Mouse (Mus musculus) heart, postnatal 14 days (tissue): Measurements from ENCODE around the gene Mchr1. TPM values are rescaled to one million over a fixed set of nuclear protein-coding genes. Genes with fewer than 3 reads are reported as not detected.
"Not testable (repeated sequence)": the region's sequence is repeated elsewhere in the genome, so short reads cannot be mapped to it uniquely, and the experiment has no call there.

Experiments used
- DNase-seq, 2 experiments: peaks; one replicate each; pipeline ENCODE4 v3.0.0; 2021 to 2022
- intact Hi-C: fragments of 180-260 bp; cut with DNase I; formaldehyde crosslinking; loops from one replicate; pipeline ENCODE4 v1.15.1; 2025
- long read RNA-seq, 2 experiments: library from polyadenylated mRNA; stranded (forward); transcript quantifications; one replicate each; pipeline ENCODE4 v2.0.0; 2021
- total RNA-seq, 2 experiments: library from RNA; stranded (reverse); gene quantifications; 2 replicates each; pipeline ENCODE4 v1.2.3; 2021

The Mchr1 gene
- not detected for total RNA-seq
- long read RNA-seq, experiment 1, partial matches to known transcripts = 0 of 1 reads
- long read RNA-seq, experiment 1, other reads (novel, unspliced or antisense) = 0 of 1 reads
- long read RNA-seq, experiment 2 = 0 reads

- peak; percentile 41 to 55 for DNase-seq
- intact Hi-C loops = loop anchor here (5.0 kb wide), 1 partner anchor 117 kb away; no protein-coding TSS in a partner anchor
Measured at GRCm38 (mm10) chr15:81235086-81235920, at the start of gene Mchr1. Mchr1 (plus strand) TSS chr15:81235499.

DNA sequence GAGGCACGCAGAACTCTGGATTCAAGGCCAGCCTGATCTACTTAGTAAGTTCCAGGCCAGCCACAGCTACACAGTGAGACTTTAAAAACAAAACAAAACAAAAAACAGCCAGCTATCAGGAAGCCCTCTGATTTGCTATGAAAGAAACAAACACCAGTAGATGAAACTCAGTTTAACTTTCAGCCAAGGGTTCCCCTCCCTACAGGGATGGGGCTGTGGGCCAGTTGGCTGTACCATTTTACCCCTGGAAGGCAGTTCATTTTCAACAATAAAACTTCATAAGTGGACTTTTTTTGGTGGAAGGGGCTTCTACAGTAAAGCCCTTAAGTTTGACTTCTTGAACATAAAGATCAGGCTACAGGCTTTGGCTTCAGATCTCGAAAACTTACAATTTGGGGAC is 46.2 kb upstream of the Mchr1 start:
- DNase-seq = peak in 1 of 2 experiments; percentile 40
- intact Hi-C loops = no loop called here

- DNase-seq = no peak
- intact Hi-C loops = loop anchor here (10.0 kb wide), 1 partner anchor 925 kb away; the partner anchor contains the start of gene Rps19bp1
Measured at GRCm38 (mm10) chr15:81190011-81190629, 45.2 kb upstream of the Mchr1 start.

GRCm38 (mm10) chr15:81190630-81191178 is 44.6 kb upstream of the Mchr1 start, which contains the start of gene Mrtfa:
Mrtfa (minus strand) TSS chr15:81190757.
- intact Hi-C loops = loop anchor here (10.0 kb wide), 1 partner anchor 926 kb away; the partner anchor contains the start of gene Rps19bp1
- peak; percentile 99 for DNase-seq

DNA sequence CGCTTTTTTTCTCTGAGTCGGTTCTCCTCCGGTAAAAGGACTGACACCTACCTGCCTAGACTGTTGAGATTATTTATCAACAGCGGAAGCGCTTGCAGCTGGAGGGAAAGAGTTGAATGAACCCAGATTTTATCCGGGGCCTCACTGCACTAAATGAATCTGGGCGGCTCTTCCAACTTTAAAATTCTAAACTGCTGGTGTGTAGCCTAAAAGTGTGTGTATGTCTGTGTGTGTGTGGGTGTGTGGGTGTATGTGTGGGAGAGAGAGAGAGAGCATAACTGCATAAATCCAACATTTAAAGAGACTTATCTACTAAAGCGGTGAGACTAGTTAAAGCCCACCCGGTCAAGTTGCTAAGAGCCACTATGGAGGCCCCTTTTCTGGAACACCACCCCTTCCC is 44.0 kb upstream of the Mchr1 start:
- DNase-seq = no peak
- intact Hi-C loops = loop anchor here (10.0 kb wide), 1 partner anchor 927 kb away; the partner anchor contains the start of gene Rps19bp1

DNA sequence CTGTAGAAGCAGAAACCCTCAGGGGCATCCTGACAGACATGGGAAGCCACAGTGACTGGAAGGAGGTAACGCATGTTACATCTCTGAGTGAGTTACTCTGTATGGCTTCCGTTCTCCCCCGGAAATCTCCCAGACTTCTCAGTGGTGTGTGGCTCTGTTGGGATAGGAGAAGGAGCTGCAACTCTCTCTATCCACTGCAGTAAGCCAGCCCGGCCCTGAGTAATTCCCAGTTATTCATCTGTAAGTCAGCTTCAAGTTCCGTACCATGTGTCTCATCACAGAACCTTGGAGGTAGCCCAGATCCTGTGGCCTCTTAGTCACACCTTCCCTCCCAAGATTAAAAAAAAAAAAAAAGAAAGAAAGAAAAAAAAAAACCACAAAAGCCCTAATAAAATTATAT is 43.0 kb upstream of the Mchr1 start:
- no peak for DNase-seq
- intact Hi-C loops = loop anchor here (10.0 kb wide), 1 partner anchor 928 kb away; the partner anchor contains the start of gene Rps19bp1

DNA sequence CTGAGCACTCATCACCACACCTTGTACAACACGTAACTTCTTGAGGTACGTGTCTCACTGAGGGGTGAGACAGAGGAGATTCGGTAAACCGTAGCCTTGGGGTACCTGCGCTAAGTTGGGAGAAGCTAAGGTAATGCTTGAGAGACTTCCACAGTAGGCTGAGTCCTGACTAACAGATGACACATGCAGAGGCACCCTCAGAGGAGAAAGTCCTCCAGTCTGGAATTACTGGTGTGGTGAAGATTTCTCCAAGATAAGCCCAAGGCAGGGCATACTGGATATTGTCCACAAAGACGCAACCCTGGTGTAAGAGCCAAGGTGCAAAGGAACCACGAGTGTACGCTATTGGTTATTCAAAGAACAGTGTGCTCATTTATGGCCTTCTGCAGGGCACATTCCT is 42.4 kb upstream of the Mchr1 start:
- intact Hi-C loops = loop anchor here (10.0 kb wide), 1 partner anchor 928 kb away; the partner anchor contains the start of gene Rps19bp1
- no peak for DNase-seq

DNA sequence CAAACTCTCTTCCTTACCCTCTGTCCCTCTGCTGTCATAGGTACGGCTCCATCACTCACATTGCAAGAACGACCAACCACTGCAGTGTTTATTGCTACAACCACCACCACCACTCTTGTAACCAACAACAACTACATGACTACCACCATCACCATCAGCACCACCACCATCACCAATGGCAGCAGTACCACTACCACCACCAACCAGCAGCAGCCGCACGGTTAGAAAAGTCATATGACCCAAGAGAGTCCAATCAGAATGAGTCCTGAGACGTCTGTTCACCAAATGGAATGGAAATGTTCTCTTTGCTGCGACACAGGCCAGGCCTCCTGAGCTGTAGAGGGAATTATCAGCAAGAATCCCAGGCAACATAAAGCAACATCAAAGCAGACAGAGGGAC is 40.5 kb upstream of the Mchr1 start:
- DNase-seq = no peak
- intact Hi-C loops = loop anchor here (5.0 to 10.0 kb wide), 3 partner anchors 37 to 930 kb away; partner anchors contain the start of gene Rps19bp1

DNA sequence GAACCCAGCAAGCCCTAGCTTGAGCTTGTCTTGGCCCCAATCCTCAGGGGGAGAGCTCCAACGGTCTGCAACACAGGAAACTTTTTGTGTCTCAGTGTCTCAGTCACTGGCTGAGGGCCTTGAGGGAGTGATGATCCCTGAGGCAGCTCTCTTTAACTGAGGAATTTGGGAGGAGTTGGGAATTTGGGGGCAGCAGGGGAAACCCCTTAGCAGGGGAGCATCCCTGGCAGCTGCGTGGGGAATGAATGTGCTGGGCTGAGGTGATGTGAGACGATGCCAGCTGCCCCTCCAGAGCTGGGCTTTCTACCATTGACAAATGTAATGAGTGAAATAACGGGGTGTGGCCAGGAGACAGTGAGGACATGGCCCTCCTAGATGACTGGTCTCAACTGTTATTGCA is 39.9 kb upstream of the Mchr1 start:
- DNase-seq = no peak
- intact Hi-C loops = loop anchor here (5.0 to 10.0 kb wide), 3 partner anchors 38 to 931 kb away; partner anchors contain the start of gene Rps19bp1

DNA sequence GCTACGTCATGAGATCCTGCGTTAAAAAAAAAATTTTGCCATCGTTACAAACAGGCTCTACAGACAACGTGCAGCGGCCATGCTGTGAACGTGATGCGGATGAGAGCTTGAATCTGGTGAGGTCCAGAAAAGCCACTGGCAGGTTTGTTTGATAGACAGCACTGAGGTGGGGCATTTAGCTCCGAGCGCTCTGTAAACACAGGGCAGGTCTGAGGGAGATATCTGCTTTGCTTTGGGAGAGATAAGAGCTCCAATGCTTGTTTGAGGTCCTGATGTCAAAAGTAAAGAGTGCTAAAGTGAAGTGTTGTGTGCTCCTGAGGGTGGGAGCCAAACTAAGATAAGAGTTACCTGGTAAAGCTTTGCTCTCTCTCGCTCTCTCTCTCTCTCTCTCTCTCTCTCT is 38.1 kb upstream of the Mchr1 start:
- intact Hi-C loops = loop anchor here (5.0 to 10.0 kb wide), 3 partner anchors 40 to 932 kb away; partner anchors contain the start of gene Rps19bp1
- DNase-seq = no peak

GRCm38 (mm10) chr15:81198447-81198846 is 36.9 kb upstream of the Mchr1 start:
- DNase-seq = no peak
- intact Hi-C loops = loop anchor here (2.0 to 10.0 kb wide), 4 partner anchors 41 to 934 kb away; partner anchors contain the start of gene Rps19bp1

DNA sequence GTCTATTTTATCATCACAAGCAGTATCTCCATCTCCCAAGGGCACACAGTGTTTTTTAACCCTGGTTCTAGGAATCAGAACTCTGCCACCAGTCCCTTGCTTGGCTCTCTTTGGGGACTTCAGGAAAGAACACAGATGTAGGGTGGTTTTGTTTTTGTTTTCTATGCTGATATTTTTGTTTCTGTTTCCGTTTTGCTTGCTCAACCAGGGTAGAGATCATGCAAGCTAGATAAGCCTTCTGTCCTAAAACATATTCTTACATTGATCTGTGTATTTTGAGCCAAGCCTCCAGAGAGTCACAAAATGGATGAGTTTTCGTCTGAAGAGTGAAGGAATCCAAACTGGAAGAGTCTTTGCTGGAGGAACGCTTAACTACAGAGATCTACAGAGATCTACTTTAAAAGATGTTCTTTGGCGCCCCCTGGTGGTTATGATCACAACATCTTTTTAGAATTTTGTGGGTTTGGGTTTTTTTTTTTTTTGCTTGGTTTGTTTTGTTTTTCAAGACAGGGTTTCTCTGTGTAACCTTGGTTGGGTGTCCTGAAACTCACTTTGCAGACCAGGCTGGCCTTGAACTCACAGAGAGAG is 35.8 kb upstream of the Mchr1 start:
- intact Hi-C loops = loop anchor here (1.0 to 10.0 kb wide), 5 partner anchors 42 to 935 kb away; partner anchors contain the start of gene Rps19bp1
- peak; percentile 67 to 83 for DNase-seq

DNA sequence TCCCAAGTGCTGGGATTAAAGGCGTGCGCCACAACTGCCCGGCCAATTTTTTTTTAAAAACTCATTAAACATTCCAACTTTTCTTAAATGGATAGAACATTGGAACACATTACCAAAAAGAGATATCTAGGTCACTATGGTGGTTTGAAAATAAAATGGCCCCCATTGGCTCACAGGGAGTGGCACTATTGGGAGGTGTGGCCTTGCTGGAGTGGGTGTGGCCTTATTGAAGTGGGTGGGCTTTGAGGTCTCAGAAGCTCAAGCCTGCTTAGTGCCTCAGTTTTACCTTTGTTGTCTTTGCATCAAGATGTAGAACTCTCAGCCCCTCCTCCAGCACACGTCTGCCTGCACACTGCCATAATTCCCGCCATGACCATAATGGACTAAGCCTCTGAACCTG is 32.8 kb upstream of the Mchr1 start:
- no peak for DNase-seq
- intact Hi-C loops = no loop called here

- no peak for DNase-seq
- intact Hi-C loops = no loop called here
Measured at GRCm38 (mm10) chr15:81210496-81210895, 24.8 kb upstream of the Mchr1 start.

DNA sequence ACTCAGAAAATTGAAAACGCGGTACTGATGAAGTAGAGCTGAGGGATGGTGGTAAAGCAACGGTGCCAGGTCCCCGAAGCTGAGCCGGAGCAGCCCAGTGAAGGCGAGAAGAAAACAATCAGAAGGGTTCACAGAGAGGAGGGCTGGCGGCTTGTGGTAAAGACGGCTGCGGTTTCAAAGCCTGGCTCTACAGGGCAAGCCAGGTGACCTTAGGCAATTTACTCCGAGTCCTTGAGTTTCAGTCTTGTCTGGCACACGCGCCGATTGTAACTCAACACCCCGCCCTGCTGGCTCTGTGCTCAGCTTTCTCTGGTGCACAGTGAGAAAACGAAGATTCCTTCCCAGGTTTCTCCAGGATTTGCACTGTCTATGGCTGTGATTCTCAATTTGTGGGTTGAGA is 22.3 kb upstream of the Mchr1 start:
- DNase-seq = peak in 1 of 2 experiments; percentile 26
- intact Hi-C loops = no loop called here

GRCm38 (mm10) chr15:81216906-81217653 is 18.2 kb upstream of the Mchr1 start:
- intact Hi-C loops = no loop called here
- no peak for DNase-seq

- intact Hi-C loops = no loop called here
- no peak for DNase-seq
Measured at GRCm38 (mm10) chr15:81219054-81219453, 16.2 kb upstream of the Mchr1 start.

DNA sequence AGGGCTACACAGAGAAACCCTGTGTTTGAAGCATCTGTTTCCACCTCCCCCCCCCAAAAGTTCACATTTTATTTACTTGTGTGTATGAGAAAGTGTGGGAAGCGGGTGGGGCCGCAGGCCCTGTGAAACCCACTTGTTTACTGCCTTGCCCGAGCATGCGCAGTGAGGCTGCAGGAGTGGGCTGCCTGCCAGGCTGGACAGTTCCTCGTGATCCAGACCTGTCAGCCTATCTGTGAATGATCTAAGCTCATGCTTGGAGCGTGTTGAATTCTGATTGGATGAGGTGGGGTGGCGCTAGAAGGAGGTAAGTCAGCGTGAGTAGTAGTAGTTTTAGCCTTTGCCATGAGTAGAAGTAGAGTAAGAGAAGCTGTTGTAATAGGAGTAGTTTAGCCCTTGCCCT is 15.2 kb upstream of the Mchr1 start:
- DNase-seq, intact Hi-C loops: not testable (repeated sequence)

DNA sequence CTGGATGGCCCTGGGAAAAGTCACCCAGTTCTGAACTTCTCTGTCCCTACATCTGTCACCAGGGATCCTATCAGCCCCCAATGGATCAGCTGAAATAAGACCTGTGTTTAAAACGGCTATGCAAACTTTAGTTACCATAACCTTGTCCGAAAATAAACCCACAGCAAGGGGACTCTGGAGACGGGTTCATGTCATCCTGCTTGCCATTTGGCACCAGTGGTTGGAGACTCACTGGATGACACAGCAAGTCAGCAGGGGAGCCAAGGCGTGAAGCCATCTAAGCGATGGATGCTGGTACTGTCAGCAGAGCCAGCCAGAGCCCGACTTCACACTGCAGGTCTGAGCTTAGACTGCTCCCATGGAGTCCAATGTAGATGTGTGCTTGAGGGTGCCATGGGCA is 13.9 kb upstream of the Mchr1 start:
- no peak for DNase-seq
- intact Hi-C loops = no loop called here
